Mouse (Mus musculus) adrenal gland (tissue): ENCODE results near the gene Abcc4.
"Not testable (repeated sequence)": the region's sequence is repeated elsewhere in the genome, so short reads cannot be mapped to it uniquely, and the experiment has no call there.

Experiments
- intact Hi-C: fragments of 180-260 bp; cut with DNase I; formaldehyde crosslinking; loops from one replicate; pipeline ENCODE4 v1.15.1; 2025

Gene Abcc4

DNA sequence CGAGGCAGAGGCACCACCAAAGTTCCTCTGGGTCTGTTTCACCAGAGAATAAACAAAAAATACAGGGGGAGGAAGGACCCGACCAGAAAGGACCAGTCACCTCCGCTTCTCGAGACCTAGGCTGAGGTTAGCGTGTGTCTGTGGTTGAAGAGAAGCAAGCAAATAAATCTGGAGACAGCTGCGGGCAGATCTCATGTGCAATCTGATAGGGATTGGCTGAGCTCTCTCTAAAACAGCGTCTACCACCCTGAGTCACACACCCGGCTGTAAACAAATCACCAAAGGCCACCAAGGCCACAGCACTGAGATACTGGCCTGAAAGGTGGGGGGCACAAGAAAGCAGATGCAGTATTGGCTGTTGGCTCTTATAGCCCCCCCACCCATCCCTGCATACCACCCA lies 24.9 kb downstream of the Abcc4 start:
- intact Hi-C loops, result no loop called here

DNA sequence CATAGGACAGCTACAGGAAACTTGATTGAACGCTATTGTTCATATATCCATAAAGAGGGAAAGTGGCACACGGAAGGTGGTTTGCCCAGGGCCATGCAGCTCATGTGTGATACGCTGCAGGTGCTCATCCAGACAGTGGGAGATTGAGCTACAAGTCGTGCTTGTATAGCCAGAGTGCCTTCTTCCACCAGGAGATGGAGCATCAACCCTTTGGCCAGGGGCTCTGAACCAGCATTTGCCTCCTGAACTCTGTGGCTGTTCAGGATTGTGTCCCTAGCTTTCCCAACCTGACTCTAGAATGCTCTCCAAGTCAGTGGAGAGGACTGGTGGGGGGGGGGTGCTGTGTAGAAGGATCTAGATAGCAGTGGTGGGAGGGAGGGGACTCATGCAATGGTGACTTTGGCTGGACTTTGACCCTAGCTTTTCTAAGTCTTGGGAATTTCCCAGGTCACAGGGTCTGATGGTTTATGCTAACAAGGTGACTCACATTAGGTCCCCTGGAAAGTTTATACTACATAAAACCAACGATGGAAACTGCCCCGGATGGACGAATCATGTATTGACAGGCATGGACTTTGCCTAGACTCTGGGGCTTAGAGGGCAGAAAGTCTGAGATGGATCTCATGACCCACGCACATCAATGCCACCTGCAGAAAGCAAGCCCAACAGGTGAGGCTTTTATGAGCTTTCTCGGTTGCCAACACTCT lies 27.6 kb downstream of the Abcc4 start:
- intact Hi-C loops, result no loop called here

GRCm38 (mm10) chr14:118676308-118676994 lies 29.6 kb downstream of the Abcc4 start:
- intact Hi-C loops, result no loop called here

DNA sequence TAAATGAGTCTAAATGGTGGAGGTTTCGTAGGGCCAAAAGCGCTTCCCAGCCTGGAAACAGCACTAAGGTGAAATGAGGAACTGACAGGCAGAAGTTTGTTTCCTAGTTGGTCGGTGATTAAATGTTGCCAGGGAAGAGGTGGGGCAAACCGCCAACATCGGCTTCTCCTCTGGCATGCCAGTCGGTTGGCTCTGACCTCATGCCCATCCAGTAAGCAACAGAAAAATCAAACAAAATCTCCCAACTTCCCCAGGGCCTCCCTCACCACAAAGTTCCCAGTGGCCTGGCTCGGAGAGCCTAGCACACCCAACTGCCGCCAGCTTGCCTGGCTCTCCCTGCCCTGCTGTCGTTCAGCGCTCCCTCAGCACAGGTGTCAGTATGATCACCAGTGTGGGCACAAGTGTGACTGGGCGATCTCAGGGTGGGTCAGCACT lies 31.3 kb downstream of the Abcc4 start:
- intact Hi-C loops, result no loop called here

- intact Hi-C loops, result no loop called here
These were observed 31.8 kb downstream of the Abcc4 start for GRCm38 (mm10) chr14:118674224-118674623.

DNA sequence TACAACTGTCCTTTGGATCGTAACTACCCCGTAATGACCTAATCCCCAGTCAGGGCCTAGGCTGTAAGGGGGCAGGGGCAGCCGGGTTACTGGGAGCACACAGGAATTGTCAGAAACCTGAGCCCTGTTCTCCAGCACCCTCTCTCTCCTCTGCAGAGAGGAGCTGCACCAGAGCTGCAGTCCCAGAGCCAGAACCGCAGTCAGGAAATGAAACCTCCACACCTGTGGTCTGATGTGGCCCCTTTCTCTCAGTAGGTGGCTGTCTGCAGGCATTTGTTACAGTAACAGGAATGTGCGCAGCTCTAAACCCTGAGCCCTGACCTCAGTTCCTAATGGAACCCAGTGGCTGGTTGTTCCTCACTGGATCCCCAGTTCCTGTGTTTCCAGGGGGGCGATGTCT lies 32.5 kb downstream of the Abcc4 start:
- intact Hi-C loops, result no loop called here

GRCm38 (mm10) chr14:118672931-118673330 lies 33.1 kb downstream of the Abcc4 start:
- intact Hi-C loops, result not testable (repeated sequence)

DNA sequence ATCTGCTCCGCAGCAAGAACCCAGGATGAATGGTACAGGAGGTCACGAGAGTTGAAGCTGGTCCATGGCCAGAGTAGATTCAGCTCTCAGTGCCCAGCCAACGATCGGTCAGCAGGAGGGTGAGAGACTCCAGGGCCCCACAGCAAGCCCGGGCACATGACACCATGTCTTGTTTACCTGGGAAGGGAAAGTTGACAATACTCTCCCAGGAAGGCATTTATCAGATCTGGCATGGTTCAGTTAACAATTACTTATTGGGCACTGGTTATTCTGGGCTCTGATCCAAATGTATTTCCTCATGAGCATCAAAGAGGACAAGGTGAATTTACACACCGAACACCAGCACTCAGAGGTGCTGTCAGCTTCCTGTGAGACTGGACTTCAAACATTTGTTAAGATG lies 38.5 kb downstream of the Abcc4 start:
- intact Hi-C loops, result no loop called here

GRCm38 (mm10) chr14:118664661-118665060 lies 41.4 kb downstream of the Abcc4 start:
- intact Hi-C loops, result no loop called here

GRCm38 (mm10) chr14:118662625-118663276 lies 43.3 kb downstream of the Abcc4 start:
- intact Hi-C loops, result no loop called here

- intact Hi-C loops, result no loop called here
These were observed 43.9 kb downstream of the Abcc4 start for GRCm38 (mm10) chr14:118662124-118662523.

GRCm38 (mm10) chr14:118659230-118659629 lies 46.8 kb downstream of the Abcc4 start:
- intact Hi-C loops, result no loop called here

GRCm38 (mm10) chr14:118658328-118658692 lies 47.7 kb downstream of the Abcc4 start:
- intact Hi-C loops, result no loop called here

DNA sequence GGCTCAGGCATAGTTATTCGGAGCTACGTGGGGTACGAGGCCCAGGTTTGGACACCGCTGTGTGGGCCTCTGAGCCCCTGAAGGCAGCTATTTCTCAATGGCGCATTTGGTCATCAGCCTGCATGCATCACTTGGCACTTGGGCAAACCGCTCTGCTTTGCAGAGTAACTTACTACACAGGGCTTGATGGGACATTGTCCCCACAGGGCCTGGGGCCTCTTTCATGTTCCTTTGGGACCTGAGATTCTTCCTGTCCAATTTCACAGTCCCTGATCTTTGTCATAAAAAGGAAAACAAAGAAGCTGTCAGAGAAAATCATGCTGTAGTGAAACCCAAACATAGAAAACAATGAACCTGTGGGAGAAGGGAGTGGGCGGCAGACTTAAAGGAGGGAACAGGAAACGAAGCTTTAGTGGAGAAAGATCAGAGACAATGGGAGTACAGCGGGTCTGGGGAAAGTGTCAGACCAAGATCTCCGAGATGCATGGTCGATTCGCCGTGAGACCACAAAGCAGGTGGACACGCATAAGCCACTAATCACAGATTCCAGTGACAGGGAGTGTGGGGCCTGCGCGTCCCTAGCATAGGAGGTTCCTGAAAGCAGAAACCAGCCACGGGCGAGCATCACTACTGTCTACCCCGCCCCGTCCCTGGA lies 48.2 kb downstream of the Abcc4 start:
- intact Hi-C loops, result no loop called here

GRCm38 (mm10) chr14:118657206-118657605 lies 48.8 kb downstream of the Abcc4 start:
- intact Hi-C loops, result no loop called here

GRCm38 (mm10) chr14:118656036-118656435 lies 50.0 kb downstream of the Abcc4 start:
- intact Hi-C loops, result no loop called here

GRCm38 (mm10) chr14:118654903-118655302 lies 51.1 kb downstream of the Abcc4 start:
- intact Hi-C loops, result no loop called here

DNA sequence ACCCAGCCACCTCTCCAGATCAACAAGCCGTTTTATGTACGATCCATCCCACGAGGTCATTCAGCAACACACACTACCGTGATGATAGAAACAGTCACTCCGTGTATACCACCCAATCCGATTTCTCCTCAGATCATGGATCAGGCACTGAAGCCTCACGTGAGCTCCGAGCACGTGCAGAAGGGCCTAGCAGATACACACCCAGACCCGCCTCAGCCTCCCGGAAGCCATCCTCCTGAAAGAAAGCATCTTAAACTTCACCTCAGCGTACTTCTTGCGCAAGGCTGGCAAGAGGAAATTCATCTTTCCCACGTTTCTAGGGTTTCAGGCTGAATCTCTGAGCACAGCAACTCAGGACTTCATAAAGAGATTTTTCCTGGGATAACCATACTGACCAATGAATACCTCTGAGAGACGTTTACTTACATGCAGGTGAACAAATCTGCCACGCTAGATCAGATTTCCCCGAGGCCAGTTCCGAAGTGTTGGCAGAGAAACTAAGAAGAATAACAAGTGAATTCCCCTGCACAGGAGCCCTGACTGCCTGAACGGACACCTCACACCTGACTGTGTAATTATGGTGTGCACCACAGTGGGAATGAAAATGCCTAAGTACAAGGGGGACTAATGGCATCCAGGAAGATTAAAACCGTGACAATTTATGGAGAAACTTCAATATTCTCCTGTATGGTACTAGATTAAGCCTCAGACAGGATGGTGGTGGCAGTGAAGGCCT lies 54.1 kb downstream of the Abcc4 start:
- intact Hi-C loops, result no loop called here

DNA sequence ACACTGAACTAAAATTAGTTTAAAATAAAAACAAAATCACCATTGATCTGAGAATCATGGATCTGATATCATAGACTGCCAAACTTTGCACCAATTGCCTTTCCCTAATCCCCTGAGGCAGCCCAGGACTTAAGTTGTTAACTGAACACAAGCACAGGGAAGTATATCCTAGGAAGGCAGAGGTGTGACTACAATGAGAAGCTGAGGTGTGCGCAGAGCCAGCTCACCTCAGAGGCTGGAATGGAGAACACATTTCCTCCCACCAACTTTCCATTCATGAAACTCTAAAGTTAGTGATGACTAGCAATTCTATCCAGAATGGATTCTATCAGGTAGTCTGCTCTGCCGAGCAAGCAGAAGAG lies 56.1 kb downstream of the Abcc4 start:
- intact Hi-C loops, result no loop called here

DNA sequence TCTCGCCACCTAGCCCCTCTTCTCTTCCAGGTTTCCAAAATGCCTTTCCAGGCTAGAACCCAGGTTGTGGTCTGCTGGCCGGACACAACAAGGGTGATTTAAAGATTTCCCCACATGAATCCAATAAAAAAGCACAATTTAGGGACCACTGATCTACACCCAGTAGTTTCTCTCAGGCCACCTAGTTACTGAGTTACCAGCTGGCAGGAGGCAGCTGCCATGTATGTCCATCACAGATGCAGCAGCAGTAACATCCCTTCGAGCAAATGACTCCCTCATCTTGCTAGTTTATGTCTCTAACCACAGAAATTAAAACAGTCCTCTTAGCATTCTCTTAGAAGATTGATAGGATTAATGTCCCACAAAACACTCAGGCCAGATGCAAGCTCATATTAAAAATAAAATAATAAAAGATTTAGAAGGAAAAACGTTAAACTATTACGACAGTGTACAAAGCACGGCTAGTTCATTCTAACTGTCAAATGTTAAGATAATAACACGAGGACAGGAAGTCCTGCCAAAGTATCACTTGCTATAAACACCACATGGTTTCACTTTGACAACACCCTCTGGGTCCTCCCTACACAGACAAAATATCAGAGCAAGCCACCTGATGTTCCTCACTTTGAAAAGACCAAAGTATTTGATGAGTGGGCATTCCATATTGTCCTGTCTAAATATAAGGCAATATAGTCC lies 56.7 kb downstream of the Abcc4 start:
- intact Hi-C loops, result no loop called here
